Mouse (Mus musculus) lung, postnatal 0 days (tissue): ENCODE results near the gene Araf.

Experiments used
- CTCF ChIP-seq: IDR thresholded peaks from 2 replicates; pipeline ENCODE4 v1.5.1; 2016; ENCODE audit warnings: antibody characterized with exemption, mild to moderate bottlenecking
- EP300 ChIP-seq: IDR thresholded peaks from 2 replicates; pipeline ENCODE4 v1.6.1; 2016; ENCODE audit warnings: antibody characterized with exemption, mild to moderate bottlenecking, control low read depth

GRCm38 (mm10) chrX:20798141-20798796 is 655 bp downstream of the Araf start:
- peak; percentile 7; the same call in 1 of the 2 replicates for TF ChIP-seq CTCF
- no peak for TF ChIP-seq EP300
